Mouse (Mus musculus) C2C12 (cell line): ENCODE measurements around the gene Phactr1.

Experiments
- CEBPB ChIP-seq: IDR thresholded peaks from one replicate; pipeline ENCODE4 v1.6.1; 2011; ENCODE audit warnings: low read depth, mild to moderate bottlenecking, control low read depth, moderate library complexity
- CTCF ChIP-seq: IDR thresholded peaks from one replicate; pipeline ENCODE4 v1.5.1; 2011; ENCODE audit not compliant: control insufficient read depth, insufficient read depth, insufficient read length
- MAX ChIP-seq: IDR thresholded peaks from one replicate; pipeline ENCODE4 v1.6.1; 2011; ENCODE audit warnings: mild to moderate bottlenecking, control low read depth
- MYOD1 ChIP-seq: IDR thresholded peaks from one replicate; pipeline ENCODE4 v1.6.1; 2011; ENCODE audit warnings: low read depth; ENCODE audit not compliant: control insufficient read depth, insufficient read length
- MYOG ChIP-seq: IDR thresholded peaks from one replicate; pipeline ENCODE4 v1.6.1; 2011; ENCODE audit not compliant: control insufficient read depth, insufficient read length; ENCODE audit errors: extremely low read depth
- USF1 ChIP-seq: IDR thresholded peaks from one replicate; pipeline ENCODE4 v1.6.1; 2011; ENCODE audit warnings: low read depth, mild to moderate bottlenecking, control low read depth, moderate library complexity

GRCm38 (mm10) chr13:42996188-42996587 is 315.8 kb downstream of the Phactr1 start:
- TF ChIP-seq CTCF (no peak), CEBPB (no peak), MYOD1 (no peak), MAX (no peak), MYOG (no peak), USF1 (no peak)
